Mouse (Mus musculus): ENCODE measurements around the gene Ppp1r15b.

The Ppp1r15b gene

GRCm38 (mm10) chr1:133130638-133131560 lies at the start of gene Ppp1r15b:
Gene Ppp1r15b (plus strand): TSS chr1:133131143.
- DNase-seq (ENCODE audit: low read depth) = peak; percentile 96

GRCm38 (mm10) chr1:133083003-133083546 lies 47.9 kb upstream of the Ppp1r15b start:
- DNase-seq (ENCODE audit: low read depth) = peak; percentile 32

GRCm38 (mm10) chr1:133083942-133084625 lies 46.9 kb upstream of the Ppp1r15b start:
- peak; percentile 50 for DNase-seq (ENCODE audit: low read depth)

DNA sequence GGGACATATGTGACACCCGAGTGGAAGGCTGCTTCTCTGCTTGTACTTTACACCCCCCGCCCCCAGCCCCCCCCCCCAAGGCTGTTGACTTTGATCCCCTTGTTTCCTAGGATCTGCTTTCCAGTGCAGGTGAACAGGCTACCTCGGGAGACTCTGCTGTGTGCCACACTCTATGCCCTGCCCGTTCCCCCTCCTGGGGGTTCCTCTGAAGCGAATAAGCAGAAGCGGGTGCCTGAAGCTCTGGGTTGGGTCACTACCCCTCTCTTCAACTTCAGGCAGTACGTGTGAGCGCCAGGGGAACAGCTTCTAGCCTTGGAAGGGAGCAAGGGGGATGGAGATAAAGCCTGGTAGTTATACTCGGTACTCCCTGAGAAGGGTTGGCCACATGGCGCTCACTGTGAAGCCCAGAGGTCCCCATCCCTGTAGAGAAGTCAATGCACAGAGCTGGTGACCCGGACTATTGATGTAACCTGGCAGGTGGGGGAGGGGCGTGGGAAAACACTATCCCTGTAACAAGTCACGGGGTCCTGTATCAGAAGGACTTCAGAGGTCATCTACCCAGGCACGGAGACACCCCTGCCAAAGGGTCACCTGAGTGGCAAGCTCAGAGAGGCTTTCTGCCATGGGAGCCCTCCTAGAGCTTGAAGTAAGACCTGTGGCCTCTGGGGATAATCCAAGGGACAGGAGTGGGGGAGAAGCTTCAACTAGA lies 46.1 kb upstream of the Ppp1r15b start:
- DNase-seq (ENCODE audit: low read depth) = no peak

DNA sequence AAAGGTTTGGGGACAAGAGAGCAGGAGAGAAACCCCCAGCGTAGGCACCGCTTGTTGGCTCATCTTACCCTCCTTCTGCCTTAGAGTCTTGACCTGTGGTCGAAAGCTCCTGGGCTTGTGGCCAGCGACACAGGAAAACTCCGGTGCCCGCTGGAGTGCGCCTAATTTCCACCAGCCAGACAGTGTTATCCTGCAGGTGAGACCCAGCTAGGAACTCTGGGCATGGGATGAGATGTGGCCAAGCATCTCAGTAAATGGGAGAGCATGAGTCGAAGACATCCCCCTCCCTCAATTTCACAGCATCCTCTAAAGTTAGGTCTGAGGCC lies 45.6 kb upstream of the Ppp1r15b start:
- no peak for DNase-seq (ENCODE audit: low read depth)

DNA sequence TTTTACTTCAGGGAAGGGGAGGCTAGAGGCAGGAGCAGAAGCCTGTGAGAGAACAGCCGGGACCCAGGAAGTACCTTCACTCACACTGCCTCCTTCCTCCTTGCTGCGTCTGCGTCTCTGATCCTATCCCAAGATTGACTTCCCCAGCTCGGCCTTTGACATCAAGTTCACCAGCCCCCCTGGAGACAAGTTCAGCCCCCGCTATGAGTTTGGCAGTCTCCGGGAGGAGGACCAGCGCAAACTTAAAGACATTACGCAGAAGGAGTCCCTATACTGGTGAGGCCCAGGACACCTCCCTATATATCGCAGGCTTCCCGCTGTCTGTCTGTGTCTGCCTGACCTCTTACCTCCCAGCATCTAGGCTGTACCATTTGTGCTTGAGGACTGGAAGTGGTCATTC lies 44.1 kb upstream of the Ppp1r15b start:
- no peak for DNase-seq (ENCODE audit: low read depth)

GRCm38 (mm10) chr1:133087206-133087905 lies 43.6 kb upstream of the Ppp1r15b start:
- DNase-seq (ENCODE audit: low read depth) = peak; percentile 44

- no peak for DNase-seq (ENCODE audit: low read depth)
Observed at GRCm38 (mm10) chr1:133088196-133088595, 42.7 kb upstream of the Ppp1r15b start.

- DNase-seq (ENCODE audit: low read depth) = no peak
Observed at GRCm38 (mm10) chr1:133089415-133089814, 41.5 kb upstream of the Ppp1r15b start.

GRCm38 (mm10) chr1:133090641-133091040 lies 40.3 kb upstream of the Ppp1r15b start:
- no peak for DNase-seq (ENCODE audit: low read depth)

GRCm38 (mm10) chr1:133091483-133091882 lies 39.5 kb upstream of the Ppp1r15b start:
- DNase-seq (ENCODE audit: low read depth) = no peak

DNA sequence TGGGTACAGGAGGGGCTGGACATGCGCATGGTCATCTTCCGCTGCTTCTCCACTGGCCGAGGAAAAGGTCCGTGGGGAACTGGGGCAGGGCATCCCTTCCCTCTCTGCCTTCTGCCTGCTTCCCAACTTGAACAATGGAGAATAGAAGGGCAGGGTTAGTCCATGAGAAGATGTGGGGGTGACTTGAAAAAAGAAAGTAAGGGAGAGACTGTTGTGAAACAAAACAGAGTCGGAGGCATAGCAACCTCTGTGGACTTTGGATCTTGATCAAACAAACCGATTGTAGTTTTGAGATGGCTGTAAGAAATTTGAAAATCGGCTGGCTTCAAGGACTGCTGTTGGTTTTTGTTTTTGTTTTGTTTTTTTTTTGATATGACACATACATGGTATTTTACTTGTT lies 37.2 kb upstream of the Ppp1r15b start:
- no peak for DNase-seq (ENCODE audit: low read depth)

DNA sequence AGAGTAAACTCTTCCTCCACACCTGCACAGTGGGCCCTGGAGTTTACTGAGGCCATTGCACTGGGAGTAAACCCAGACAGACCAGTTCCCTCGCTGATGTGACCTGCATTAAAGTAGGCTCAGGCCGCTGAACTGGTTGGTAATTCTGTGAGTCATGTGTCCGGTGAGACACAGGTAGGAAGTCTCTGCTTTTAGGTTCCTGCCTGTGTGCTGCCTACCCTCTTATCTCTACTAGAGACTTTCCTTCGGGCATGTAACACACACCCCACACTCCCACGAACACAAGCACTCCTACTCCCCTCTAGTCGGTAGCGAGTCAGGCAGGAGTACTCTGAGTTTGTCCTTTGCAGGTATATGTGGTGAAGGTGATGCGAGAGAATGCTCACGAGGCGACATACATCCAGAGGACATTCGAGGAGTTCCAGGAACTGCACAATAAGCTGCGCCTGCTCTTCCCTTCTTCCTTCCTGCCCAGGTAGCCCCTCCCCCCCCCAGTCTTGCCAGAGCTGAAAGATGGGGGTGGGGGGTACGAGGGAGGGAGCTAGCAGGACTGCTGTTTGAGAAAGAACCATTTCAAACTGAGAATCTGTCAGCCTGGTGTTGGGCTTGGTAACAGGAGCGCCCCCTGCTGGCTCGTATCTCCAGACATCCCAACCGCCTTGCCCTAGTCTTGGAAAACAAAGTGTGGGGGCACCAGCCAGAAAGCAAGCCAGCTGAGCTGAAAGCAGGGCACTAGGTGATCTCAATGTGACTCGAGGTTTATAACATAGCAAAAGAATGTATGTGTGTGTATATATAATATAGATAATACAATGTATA lies 29.8 kb upstream of the Ppp1r15b start:
- DNase-seq (ENCODE audit: low read depth) = peak; percentile 63

GRCm38 (mm10) chr1:133102108-133102507 lies 28.8 kb upstream of the Ppp1r15b start:
- no peak for DNase-seq (ENCODE audit: low read depth)

GRCm38 (mm10) chr1:133103315-133103714 lies 27.6 kb upstream of the Ppp1r15b start:
- DNase-seq (ENCODE audit: low read depth) = no peak

- no peak for DNase-seq (ENCODE audit: low read depth)
Observed at GRCm38 (mm10) chr1:133103871-133104270, 27.1 kb upstream of the Ppp1r15b start.

DNA sequence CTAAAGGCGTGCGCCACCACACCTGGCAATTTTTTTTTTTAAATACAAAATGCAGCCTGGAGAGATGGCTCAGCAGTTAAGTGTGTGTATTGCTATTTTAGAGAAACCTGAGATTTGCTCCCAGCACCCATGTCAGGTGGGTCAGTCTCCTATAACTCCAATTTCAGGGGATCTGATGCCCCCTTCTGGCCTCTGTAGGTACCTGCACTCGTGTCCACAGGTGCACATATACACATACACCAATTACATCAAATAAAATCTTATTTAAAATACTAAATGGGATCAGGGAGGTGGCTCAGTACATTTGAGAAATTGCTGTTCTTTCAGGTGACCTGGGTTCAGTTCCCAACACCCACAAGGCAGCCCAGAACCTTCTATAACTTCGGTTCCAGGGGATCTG lies 14.8 kb upstream of the Ppp1r15b start:
- no peak for DNase-seq (ENCODE audit: low read depth)

DNA sequence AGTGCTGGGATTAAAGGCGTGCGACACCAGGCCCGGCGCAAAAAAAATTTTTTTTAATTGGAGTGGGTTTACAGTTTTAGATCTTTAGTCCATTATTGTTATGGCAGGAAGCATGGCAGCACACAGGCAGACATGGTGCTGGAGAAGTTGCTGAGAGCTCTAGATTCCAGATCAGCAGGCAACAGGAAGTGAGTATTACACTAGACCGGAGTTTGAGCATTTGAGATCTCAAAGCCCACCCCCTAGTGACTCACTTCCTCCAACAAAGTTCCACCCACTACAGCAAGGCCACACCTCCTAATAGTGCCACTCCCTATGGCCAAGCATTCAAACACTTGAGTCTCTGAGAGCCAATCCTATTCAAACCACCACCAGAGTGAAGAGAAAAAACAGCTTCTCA lies 12.8 kb upstream of the Ppp1r15b start:
- DNase-seq (ENCODE audit: low read depth) = peak; percentile 50

GRCm38 (mm10) chr1:133118844-133119243 lies 12.1 kb upstream of the Ppp1r15b start:
- DNase-seq (ENCODE audit: low read depth) = peak; percentile 53

- DNase-seq (ENCODE audit: low read depth) = no peak
Observed at GRCm38 (mm10) chr1:133119931-133120712, 10.8 kb upstream of the Ppp1r15b start.
